Mouse (Mus musculus) thymus, postnatal 36 days (tissue): ENCODE data around the gene Rcn3.
"Not testable (repeated sequence)": the region's sequence is repeated elsewhere in the genome, so short reads cannot be mapped to it uniquely, and the experiment has no call there.

Experiments
- DNase-seq, 2 experiments: peaks; one replicate each; pipeline ENCODE4 v3.0.0; 2022; ENCODE audit warnings: mixed read lengths in 2 of 2

The Rcn3 gene

GRCm38 (mm10) chr7:45092048-45092447 lies at the start of gene Rcn3:
Gene Rcn3 (minus strand): TSS chr7:45092221.
- DNase-seq, result peak in 1 of 2 experiments; percentile 16

- peak; percentile 39 to 69 for DNase-seq
Measured at GRCm38 (mm10) chr7:45141319-45141718, 49.3 kb upstream of the Rcn3 start.

GRCm38 (mm10) chr7:45139904-45140723 lies 48.1 kb upstream of the Rcn3 start:
- no peak for DNase-seq

DNA sequence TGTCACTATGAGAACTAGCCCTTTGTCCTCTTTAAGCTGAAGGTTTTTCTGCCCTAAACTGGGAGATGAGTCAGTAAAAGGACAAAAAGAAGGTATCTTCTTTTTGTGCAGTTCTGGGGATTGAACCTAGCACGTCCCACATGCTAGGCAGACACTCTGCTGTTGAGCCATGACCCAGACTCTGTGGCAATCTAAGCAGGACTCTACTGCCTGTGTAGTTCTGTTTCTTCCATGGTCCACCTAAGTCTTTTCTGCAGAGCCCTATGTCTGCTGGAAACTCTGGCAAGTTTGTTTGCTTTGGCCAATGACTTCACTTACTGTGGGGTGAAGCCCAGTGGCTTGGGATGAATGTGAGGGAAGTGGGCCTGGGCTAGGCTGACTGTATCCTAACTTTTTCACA lies 46.4 kb upstream of the Rcn3 start:
- DNase-seq, result no peak

DNA sequence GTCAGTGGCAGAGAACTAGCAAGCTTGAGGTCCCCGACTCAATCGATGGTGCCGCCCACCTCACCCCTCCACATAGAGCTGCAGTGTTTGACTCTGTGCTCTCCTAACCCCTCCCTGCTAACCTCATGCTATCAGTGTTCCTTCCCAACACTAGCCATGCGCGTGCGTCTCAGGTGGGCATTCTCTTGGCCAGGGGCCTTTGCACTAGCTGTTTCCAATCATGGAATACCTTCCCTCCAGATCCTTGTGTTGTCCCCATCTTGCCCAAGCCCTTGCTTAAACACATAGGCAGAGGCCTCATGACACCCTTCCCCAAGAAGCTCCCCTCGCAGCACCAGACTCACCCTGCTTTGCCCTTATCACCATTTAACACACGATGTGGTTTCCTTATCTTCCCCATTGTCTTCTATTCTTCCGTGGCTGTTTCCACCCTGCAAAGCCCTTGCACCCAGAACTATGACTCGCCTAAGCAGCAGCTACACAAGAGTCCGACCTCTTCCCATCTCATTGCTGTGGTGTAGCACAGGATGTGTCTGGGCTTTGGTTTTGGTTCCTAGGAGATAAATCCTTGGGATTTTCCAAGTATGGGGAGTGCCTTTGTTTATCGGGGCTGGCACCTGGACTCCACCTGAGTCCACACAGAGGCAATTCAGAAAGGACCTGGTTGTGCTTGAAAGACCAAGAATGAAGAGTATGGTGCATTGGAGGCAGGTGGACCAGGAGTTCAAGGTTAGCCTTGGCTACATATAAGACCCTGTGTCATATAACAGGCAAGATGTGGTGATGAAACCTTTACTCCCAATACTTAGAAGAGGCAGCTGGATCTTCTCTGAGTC lies 45.4 kb upstream of the Rcn3 start:
- DNase-seq, result peak; percentile 40 to 59

DNA sequence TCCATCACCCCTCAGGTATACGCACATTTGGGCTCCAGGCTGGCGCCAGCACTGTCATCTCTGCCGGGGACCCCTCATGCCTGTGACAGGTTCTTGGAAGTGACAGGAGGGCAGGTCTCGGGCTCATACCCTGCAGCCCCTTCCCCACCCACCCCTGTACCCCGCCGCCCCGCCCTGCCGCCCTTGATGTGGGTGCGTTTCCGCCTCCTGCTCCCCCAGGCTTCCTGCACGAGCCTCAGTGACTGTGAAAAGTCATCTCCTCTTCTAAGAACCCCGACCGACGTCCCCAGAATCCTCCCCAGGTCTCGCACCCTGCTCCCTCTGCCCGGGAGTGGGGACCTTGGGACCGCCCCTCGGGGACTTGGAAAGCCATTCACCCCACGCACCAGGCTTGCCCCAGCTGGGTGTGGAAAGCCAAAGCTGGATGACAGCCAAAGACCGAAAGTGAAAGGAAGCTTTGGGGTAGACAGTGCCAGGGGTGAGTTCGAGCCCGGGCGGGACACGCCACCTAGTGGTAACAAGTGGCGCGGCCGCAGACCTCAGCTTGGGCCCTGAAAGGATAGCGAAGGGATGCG lies 44.1 kb upstream of the Rcn3 start, which contains the start of the genes Gm45713 and Flt3l:
TSS of gene Gm45713 (minus strand) at position 239 of the 575 bp plus-strand sequence.
TSS of gene Flt3l (minus strand) at position 440 of the 575 bp plus-strand sequence.
- peak; percentile 91 for DNase-seq

- DNase-seq, result no peak
Measured at GRCm38 (mm10) chr7:45135370-45135769, 43.3 kb upstream of the Rcn3 start.

DNA sequence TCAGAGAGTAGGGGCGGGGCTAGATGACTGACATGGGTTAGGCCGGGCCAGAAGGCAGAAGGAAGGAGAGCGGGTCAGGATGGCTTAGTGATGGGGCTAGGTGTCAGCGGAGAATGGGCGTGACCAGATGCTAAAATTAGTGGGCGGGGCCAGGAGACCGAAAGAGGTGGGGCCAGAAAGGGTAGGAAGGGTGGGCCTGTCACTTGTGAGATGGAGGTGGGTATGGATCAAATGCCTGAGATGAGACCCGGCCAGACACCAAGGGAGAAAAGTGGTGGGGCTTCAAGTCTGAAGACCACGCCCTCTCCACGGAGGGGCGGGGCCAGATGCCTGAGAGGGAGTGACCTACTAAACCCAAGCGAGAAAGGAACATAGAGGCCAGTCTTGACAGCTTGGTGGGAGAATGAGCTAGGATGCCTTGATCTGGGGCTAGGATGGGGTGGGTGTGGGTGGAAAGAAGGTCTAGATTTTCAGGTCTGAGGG lies 42.6 kb upstream of the Rcn3 start:
- DNase-seq, result peak; percentile 40 to 64

GRCm38 (mm10) chr7:45133446-45134159 lies 41.6 kb upstream of the Rcn3 start:
- DNase-seq, result no peak

DNA sequence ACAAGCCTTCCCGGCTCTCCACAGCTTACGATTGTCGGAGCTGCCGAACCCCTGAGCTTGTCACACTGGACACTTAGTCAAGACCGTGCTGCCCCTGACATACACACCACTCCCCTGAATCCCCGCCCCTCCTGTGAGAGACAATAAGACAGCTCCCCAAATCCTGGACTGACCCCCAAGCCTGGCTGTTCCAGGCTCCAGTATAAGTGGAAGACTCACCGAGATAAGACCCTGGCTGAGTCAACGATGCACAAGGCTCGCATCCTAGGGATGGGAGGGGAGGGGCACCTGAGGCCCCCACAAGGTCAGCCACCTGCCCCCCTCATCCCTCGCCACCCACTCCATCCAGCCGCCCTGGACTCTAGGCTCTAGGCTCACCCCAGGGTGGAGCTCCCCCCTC lies 39.8 kb upstream of the Rcn3 start:
- no peak for DNase-seq

DNA sequence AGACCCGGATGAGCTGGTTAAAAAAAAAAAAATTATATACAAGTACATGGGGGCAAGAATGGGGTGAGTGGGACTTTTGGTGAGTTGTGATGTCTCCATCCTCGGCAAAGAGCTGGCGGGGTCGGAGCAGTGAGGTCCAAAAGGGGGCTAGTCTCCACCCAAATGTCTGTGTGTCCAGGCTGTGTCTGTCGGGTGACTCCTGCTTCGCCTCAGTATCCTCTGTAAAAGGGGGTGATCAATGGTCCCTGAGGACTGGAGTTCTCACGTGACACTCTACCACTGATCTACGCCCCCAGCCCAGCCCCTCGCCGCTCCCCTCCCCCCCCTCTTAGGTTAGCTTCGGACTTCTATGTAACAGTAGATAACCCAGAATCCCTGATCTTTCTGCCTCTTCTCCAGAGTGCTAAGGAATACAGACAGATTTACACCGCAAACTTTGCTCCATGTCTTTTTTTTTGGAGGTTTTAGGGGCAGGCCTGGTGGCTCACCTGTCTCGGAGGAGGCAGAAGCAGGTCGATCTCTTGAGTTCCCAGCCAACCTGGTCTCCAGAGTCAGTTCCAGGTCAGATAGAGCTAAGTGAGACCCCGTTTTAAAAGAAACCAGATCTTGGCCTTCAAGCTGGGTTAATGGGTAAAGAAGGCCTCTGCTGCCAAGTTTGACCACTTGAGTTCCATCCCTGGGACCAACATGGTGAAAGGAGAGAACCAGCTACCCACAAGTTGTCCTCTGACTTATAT lies 37.9 kb upstream of the Rcn3 start:
- peak in 1 of 2 experiments; percentile 27 for DNase-seq

DNA sequence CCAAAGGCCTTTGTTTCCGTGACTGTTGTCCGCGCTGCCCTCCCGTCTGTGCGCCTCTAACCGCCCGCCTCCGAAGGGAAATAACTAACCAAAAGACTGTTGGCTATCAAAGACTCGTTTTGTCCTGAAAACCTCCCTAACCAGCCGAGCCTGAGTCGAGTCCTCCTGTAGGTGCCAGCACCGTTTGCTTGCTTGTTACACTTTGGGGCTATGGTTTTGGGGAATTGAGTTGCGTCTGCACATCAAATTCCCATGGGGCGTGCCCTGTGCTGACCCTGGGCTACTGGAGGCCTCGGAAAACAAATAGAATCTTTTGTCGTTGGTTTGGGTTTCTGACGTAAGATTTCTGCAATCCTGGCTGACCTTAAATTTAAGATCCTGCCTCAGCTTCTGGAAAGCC lies 37.3 kb upstream of the Rcn3 start:
- DNase-seq, result no peak

DNA sequence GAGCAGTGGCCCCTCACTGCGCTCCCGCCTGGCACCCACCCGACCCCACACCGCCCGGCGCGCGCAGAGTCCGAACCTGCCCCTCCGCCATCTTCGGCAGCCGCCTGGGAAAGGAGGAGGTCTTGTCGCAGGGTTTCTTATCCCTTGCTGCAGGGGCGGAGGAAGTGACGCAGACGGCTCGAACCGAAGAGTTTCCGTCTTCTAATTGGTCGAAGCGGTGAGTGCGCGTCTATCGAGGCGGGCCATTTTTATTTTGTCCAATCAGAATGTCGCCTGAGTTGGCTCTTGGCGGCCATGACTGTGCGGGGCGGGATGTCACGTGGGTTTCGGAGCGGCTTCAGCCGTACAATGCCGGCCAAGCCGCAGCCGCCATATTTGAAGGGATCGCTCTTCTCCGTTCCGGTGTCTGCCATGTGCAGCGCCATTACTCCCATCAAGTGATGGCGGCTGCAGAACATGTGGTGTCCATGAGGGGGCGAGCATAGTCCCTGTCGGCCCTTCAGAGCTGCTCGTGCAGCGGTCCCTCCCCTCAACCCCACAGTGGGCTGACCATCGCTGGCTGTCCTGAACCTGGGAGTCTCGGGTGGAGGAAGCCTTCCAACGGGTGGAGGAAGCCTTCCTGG lies 36.7 kb upstream of the Rcn3 start, which contains the start of gene Rpl13a:
TSS of gene Rpl13a (minus strand) at position 138 of the 623 bp plus-strand sequence.
- DNase-seq, result peak; percentile 95 to 98

- no peak for DNase-seq
Measured at GRCm38 (mm10) chr7:45127700-45128224, 35.7 kb upstream of the Rcn3 start.

DNA sequence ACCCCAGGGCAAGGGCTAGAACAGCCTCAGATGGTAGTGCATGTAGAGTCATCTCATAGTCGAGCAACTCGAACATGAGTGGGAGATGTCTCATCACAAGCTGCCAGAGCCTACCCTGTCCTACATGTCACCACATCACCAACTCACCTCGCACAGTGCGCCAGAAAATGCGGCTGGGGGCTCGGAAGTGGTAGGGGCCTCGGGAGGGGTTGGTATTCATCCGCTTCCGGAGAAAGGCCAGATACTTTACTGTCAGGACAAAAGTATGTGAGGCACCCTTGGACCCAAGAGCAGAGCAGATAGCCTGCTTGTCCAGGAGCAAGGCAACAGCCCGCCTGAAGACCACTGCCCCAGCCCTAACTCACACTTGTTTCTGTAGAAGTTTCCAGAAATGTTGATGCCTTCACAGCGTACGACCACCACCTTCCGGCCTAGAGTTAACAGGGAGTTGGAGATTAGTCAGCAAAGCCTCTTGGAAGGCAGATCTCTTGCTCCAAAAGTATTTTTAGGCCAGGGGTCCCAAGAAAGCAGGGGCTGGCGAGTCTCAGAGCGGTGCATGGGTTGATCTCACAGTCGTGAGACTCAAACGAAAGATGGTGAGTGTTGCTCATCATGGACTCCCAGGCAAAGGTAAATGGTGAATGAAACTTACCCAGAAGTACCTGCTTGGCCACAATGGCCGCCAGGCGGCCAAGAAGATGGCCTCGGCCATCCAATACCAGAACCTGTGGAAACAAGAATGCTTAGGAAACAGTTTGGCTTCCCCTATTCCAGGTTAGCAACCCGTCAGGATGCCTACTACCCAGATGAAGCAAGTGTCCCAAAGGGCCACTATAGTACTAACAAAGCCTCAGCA lies 35.1 kb upstream of the Rcn3 start:
- peak in 1 of 2 experiments; percentile 34 for DNase-seq

DNA sequence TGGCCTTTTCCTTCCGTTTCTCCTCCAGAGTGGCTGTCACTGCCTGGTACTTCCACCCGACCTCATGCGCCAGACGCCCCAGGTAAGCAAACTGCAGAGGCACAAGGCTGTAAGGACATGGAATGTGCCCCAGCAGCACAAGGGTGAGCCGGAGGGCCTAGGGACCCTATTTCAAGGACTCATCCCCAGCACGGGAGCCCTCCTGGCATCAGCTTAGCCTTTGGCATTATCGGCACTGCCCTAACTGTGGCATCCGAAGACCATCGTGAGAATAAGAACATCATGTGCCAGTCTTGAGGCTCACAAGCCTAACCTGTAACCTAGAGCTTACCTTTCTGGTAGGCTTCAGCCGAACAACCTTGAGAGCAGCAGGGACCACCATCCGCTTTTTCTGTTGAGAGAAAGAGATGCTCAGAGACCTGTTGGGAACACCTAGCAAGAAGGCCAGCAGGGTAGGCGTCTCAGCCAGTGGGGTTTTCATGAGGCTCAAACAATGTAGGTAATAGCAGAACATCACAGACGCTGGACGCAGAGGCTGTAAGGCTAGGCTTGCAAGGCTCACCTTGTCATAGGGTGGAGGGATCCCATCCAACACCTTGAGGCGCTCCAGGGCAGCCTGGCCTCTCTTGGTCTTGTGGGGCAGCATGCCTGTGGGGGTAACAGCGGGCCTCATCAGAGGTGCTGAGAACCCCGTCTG lies 34.3 kb upstream of the Rcn3 start:
- DNase-seq, result peak in 1 of 2 experiments; percentile 30

- DNase-seq, result not testable (repeated sequence)
Measured at GRCm38 (mm10) chr7:45125649-45126048, 33.6 kb upstream of the Rcn3 start.

DNA sequence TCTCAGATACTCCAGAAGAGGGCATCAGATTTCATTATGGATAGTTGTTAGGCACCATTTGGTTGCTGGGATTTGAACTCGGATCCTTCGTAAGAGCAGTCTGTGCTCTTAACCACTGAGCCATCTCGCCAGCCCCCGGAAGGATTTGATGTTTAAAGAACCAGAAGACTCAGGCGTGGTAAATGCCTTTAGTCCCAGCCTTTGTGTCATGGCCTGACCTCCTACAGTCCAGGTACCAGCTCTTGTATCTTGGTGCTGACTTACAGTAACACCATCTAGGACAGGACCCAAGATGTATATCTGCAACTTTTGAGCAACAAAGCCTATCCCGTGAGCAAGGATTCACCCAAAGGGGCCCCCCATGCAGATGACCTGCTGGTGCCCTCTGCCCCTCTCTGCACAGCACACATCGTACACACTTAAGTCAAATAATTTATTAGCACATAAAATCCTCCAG lies 33.2 kb upstream of the Rcn3 start:
- no peak for DNase-seq
